Mouse (Mus musculus): Measurements from ENCODE around the gene Rarb.

- TF ChIP-seq CTCF (IDR thresholded peaks at IDR 0.05; ENCODE audit: low read depth, low read length) = no peak
- TF ChIP-seq EP300 (IDR thresholded peaks at IDR 0.05; ENCODE audit: insufficient read depth, low read depth, low read length) = no peak
- TF ChIP-seq POLR2A (IDR thresholded peaks at IDR 0.05; ENCODE audit: insufficient read depth, low read length) = no peak
These were observed 264.7 kb downstream of the Rarb start for GRCm38 (mm10) chr14:16554319-16554642.
